Mouse (Mus musculus) monocyte, adult 5-6 weeks (primary cell): ENCODE results near the gene Gm14406. TPM values are rescaled to one million over a fixed set of nuclear protein-coding genes. Genes with fewer than 3 reads are reported as not detected.
"Not testable (repeated sequence)": the region's sequence is repeated elsewhere in the genome, so short reads cannot be mapped to it uniquely, and the experiment has no call there.

Experiments
- ATAC-seq: fragments of 153-309, 156-312 bp; replicated peaks from 2 replicates; pipeline ENCODE4 v1.8.0; 2017; ENCODE audit warnings: mild to moderate bottlenecking; ENCODE audit not compliant: low TSS enrichment, insufficient number of reproducible peaks, severe bottlenecking, poor library complexity, low FRiP score
- total RNA-seq: library from RNA; stranded (forward); fragments of 200-1000, 200-491, 200-594 nt; gene quantifications from 3 replicates; pipeline ENCODE4 v1.2.3, GENCODE M21; 2017

The Gm14406 gene
- total RNA-seq, result 0.32 to 0.57 TPM in 2 of 3 replicates, not detected in the other

DNA sequence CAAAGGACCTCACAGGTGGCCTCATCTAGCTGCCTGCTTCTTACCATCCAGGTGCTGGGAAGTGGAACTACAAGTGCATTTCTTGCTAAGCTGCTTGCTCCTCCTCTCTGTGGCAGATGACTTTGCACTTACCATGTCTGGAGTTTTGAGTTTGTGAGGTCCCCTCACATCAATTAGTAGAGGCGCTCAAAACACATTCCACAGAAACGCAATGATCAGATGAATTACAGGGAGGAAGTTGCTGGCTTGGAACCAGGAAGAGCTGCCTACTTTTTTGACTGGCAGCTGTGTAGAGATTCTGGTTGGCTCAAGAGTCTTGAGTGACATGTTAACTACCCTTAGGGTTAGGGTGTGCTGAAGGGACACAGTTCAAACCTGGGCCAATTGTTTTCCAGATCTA is at the start of gene Gm14406:
Gene Gm14406 (minus strand): TSS at position 213 of the 400 bp plus-strand sequence.
- not testable (repeated sequence) for ATAC-seq

DNA sequence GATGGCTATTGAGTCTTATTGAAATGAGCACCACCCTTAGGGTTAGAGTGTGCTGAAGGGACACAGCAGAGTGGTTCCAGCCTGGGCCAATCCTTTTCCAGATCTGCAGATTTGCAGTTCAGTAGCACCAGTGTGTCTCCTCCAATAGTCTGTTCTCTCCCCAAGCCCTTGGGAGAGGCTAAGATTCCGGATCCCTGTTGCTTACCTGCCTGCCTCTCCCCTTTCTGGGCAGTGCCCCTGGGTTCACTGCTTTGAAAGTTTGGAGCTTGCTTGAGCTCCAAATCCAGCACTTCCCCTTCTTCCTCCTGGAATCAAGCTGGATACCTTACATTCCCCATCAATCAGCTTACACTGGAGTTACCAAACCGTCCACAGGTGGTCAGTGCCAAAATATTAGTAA is 2.9 kb downstream of the Gm14406 start:
- not testable (repeated sequence) for ATAC-seq

DNA sequence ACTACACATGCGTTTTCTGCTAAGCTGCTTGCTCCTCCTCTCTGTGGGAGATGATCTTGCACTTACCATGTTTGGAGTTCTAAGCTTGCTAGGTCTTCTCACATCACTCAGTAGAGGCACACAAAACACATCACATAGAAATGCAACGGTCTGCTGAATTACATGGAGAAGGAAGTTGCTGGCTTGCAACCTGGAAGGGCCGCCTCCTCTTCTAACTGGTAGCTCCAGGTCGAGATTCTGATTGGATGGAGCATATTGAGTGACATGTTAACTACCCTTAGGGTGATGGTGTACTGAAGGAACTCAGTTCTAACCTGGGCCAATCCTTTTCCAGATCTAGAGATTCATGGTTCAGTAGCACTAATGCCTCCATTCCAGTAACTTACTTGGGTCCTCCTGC is 18.6 kb downstream of the Gm14406 start:
- not testable (repeated sequence) for ATAC-seq

DNA sequence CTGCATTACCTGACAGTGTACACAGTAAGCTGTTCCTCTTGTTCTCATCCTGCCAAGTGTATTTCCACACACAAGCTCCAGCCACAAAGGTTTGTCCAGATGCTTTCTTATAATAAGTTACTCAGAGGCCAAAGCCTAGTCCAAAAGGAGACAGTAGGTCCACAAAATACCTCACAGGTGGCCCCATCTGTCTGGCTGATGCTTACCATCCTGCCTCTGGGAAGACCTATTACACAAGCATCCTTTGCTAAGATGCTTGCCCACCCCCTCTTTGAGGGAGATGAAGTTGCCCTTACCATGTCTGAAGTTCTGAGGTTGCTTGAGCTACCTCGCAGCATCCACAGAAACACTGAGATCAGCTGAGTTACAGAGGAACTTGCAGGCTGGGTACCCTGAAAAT is 22.7 kb downstream of the Gm14406 start:
- ATAC-seq, result not testable (repeated sequence)

DNA sequence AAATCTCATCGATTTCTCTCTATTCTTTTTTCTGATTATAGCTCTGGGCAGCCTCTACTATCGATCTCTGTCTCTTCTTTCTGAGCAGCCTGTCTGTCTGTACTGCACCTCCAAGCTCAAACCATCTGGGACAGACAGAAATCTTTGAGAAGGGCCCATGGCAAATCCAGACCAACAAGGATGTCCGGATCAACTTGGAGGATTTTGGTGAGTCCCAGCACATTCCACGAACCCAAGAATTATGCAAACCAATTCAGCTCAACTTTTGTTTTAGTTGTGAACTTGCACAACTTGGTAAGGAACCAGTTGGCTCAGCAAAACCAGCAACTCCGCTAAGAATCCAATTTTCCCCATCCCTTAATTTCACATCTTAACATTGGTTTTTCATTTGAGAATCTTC is 40.3 kb downstream of the Gm14406 start:
- ATAC-seq, result not testable (repeated sequence)

DNA sequence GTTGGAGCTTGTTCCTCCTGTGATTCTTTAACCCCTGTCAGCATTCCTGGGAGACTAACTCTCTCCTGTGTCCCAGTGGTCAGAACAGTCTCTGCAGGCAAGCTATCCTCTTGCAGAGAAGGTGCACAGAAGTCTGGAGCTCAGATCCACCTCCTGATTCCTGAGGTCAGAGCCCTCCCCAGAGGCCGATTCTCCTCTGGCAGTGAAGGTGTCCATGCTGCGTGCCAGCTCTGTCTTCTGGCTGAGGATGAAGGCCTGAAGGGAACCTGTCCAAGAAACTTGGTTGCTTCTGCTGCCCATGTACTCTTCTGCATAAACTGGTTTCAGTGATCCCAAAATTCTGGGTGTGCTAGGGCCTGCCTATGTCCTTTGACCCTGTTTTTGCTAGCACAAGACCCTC is 40.9 kb downstream of the Gm14406 start:
- not testable (repeated sequence) for ATAC-seq

DNA sequence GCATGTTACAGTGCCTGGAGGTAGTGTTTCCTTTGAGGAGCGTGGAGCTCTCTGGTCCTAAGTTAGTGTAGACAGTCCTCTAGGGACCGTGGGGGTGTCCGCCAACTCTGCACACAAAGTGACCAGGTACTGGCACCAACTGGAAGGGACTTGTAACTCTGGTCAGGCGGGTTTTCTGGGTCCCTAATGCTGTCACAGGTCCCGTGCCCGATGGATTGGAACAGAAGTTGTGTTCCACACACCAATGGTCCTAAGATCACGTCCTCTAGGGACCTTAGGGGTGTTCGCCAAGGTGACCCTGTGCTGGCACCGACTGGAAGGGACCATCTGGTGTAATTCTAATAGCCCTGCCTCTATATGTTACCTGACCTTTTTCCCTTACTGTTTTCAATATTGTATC is 42.1 kb downstream of the Gm14406 start:
- ATAC-seq, result no peak

DNA sequence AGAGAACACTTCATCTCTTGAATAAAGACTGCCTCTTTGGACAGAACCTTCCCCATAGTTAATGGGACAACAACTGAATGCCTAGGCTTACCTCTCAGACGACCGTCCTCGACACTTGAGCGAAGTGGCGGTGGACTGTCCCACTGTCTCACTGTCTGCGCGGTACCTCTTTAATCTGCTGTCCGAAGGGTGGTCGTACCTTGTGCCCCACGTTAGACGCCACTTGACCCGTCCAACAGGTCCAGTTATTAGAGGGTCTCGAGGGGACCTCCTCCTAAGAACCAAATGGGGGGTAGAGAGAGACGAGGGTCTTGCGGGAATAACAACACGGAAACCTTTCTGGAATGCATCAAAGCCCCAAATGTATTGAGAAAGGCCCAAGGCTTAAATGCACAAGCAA is 53.8 kb downstream of the Gm14406 start:
- not testable (repeated sequence) for ATAC-seq

DNA sequence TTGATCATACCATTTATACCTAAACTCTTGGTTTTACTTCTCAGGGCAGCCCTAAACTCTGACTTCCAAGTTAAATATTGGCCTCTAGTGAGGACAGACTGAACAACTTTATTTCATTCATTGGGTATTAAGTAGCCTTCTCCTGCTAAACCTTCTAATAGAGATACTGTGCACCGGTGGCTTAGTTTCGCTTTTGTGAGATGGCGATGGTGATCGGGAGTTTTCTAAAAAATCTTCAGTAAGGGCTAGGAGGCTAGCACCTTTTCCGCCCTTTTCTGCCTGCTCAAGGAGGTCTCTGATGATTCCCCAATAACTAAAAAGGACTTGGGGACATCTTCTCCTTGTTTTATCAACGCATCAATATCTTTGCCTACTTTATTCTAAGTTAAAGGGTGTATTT is 54.3 kb downstream of the Gm14406 start:
- ATAC-seq, result not testable (repeated sequence)

DNA sequence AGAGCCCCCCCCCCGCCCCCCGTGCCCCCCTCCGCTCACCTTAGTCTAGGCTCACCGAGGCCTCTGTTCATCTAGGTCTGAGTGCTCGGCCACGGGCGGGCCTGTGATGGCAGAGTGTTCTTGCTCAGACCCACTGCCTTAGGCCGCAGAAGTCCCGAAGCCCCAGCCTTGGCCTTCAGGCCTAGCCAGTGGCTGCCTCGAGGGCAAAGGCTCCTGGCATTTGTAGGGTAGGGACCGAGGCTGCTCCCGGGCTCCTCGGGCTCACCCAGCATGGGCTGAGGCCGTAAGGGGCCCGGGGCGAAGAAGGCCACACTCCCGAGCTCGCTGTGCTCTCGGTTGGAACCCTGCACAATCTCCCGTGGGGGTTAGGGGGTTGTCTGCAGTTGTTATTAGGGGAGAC is 54.9 kb downstream of the Gm14406 start:
- no peak for ATAC-seq

DNA sequence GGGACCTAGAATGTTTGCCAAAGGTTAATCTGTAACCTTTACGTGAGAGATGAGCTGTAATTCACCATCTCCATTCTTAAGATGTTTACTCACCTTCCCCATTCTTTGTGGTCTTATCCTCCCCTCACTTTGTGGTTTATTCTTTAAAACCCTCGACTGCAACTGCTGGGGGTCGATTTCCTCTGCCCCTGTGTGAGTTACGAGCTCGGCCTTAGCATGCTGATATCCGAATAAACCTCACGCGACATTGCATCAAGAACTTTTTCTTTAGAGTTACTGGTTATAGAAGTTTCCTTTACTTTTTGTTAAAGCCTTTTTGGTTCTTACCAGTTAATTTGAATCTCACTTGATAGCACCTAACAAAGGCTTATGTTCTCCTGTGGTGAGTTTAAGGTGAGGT is 58.0 kb downstream of the Gm14406 start:
- ATAC-seq, result no peak

Other genes with a start within 250 kb of the Gm14406 start
- gene Gm14418, start 179.9 kb downstream of the Gm14406 start, total RNA-seq, result not detected in 3 replicates
- gene Zfp970, start 113.5 kb downstream of the Gm14406 start, total RNA-seq, result 1.8 to 6.7 TPM (median 5.1 TPM) in 3 replicates
- gene Gm14403, start 80.0 kb downstream of the Gm14406 start, total RNA-seq, result 1.3 to 1.9 TPM in 2 of 3 replicates, not detected in the other
- gene Gm14322, start 181.1 kb upstream of the Gm14406 start, total RNA-seq, result 0.29 TPM in 1 of 3 replicates, not detected in the others